Mouse (Mus musculus) right cerebral cortex, postnatal 10 days (tissue): Measurements from ENCODE around the gene Strn3.
"Not testable (repeated sequence)": the region's sequence is repeated elsewhere in the genome, so short reads cannot be mapped to it uniquely, and the experiment has no call there.

Experiments used
- DNase-seq, 2 experiments: peaks; one replicate each; pipeline ENCODE4 v3.0.0; 2021; ENCODE audit warnings: low spot score in 2 of 2

Gene Strn3

DNA sequence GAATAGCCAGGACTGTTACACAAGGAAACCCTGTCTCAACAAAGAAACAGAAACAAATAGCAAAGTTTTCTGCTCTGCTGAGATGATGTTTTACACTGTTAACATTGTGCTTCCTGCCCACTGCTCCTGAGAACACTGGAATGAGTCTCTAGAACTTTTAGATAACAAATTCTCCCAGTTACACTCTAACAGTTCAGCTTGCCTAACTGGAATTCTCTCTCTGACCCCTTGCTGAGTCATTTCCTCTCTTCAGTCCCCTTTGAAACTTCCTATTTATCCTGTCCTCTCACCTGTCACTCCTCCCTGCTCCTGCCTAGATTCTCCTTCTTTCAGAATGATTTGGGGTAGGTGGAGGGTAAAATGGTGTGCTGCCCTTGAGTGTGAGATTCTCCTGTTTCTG lies 2.4 kb upstream of the Strn3 start:
- DNase-seq = no peak

DNA sequence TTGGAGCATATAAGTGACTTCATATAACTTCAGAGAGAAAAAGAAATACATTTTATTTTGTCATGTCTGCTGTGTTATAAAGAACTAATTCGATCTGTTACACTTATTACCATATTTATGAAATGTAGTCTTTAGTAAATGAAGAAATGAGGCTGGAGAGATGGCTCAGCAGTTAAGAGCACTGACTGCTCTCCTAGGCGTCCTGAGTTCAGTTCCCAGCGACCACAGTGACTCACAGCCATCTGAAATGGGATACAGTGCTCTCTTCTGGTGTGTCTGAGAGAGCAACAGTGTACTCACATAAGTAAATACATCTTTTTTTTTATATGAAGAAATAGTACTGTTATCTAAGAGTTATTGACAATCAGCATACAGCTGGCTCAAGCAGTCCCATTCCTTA lies 1.7 kb upstream of the Strn3 start:
- no peak for DNase-seq

DNA sequence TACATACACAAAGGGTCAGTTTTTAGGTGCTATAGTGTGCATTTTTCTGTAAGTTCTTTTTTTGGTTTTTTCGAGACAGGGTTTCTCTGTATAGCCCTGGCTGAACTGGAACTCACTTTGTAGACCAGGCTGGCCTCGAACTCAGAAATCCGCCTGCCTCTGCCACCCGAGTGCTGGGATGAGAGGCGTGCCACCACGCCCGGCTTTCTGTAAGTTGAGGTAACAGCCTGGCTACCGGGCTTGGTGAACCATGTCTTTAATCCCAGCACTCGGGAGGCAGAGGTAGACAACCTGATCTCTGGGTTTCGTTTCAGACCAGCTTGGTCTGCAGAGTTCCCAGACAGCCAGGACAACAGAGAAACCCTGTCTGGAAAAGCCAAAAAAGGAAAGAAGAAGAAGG lies 1.2 kb upstream of the Strn3 start:
- not testable (repeated sequence) for DNase-seq

DNA sequence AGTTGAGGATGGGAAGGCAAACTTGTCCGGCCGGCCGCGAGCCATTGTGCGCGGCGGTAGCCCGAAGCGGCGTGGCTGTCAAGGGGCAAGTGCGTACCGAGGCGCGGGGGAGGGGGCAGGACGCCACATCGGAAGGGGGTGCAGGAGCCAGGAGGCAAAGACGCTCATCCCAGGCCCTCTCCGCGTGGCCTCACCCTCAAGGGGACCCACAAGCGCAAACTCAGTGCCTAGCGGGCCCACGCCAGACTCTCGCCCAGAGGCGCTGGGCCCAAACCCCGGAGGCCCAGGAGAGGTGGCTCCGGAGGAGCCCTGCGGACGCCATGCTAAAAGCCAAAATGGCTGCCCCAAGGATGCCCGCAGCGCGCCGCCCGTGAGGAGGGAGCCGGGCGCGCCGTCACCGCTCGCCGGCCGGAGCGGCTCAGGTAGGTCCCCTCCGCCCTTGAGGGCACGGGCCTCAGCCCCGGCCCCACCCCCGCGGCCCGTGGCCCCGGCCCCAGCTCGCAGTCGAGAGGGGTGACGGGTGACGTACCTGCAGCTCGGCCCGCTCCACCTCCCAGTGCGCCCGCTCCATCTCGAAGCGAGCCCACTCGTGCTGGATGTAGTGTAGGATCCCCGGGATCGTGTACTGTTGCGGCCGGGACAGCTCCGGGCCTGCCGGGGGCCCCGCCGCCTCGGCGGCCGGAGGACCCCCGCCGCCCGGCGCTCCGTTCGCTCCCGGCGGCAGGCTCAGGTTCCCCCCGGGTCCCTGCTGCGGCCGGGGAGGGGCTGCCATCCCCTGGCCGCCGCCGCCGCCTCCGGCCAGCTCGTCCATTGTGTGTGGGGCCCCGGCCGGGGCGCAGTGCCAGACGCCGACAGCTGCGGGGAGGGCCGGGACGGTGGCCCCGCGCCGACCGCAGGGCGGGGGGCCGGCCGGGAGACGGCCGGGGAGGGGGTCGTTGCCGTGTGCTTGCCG lies 528 bp downstream of the Strn3 start, which contains the start of gene Ap4s1:
TSS of gene Ap4s1 (plus strand) at position 141 of the 952 bp plus-strand sequence.
- peak; percentile 72 to 76 for DNase-seq

DNA sequence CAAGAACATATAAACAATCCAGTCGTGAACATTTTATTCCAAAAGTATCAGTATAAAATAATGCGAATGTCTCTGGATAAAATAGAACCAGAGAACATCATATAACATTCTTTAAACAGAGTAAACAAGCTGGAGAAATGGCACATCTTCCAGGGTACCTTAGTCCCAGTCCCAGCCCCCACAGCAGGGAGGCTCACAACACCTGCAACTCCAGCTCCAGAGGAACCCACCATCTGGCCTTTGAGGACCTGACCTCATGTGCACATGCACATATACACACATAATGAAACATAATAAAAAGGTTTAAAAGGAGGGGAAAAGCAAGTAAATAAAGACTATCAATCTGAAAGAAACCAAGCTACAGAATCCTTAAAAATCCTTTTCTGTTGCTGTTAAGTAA lies 3.2 kb downstream of the Strn3 start:
- no peak for DNase-seq

DNA sequence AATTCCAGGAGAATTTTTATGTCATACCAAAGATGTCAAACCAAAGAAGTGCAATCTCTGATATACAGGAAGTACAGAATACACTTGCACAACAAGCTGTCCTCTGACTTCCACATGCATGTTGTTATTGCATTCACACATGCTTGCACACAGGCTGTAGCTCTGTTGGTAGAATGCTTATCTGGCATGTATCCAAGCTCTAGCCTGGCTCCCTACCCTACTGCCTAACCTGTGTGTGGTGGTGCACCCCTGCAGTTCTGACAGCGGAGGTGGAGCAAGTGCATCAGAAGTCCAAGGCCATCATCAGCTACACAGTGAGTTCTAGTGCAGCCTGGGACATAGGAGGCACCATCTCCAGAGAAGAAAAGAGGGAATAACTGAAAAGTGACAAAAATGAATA lies 12.9 kb downstream of the Strn3 start:
- no peak for DNase-seq

DNA sequence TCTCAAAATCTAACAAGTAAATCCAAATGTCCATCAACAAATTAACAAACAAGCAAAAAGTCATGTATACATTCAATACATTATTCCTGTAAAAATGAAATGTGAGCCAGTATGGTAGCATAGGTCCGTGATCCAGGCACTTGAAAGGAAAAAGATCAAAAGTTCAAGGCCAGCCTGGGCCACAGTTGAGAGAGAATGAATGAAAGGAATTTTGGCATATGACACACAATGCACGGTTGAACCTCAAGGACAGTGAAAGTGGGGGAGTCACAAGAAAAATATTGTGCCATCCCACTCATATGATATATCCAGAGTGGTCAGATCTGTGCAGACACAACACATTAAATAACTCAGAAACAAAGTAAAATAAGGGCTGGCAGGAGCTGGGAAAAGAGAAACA lies 15.3 kb downstream of the Strn3 start:
- DNase-seq = no peak

DNA sequence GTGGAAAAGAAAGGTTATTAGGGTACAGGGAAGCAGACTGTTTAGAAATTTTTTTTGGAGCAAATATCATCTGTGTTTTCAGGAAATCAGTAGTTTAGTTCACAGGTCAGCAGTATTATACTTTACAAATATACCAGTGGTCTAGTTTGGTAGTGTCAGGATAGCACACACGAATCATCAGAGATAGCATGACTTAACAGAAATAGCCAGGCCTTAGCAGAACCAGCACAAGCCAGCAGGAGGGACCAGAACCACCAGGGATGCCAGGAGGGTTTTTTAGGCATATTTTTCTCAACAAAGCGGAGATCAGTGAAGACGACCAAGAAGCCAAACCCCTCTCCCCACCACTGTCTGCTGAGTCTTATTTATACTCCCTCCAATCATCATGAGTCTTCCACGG lies 18.4 kb downstream of the Strn3 start:
- no peak for DNase-seq

DNA sequence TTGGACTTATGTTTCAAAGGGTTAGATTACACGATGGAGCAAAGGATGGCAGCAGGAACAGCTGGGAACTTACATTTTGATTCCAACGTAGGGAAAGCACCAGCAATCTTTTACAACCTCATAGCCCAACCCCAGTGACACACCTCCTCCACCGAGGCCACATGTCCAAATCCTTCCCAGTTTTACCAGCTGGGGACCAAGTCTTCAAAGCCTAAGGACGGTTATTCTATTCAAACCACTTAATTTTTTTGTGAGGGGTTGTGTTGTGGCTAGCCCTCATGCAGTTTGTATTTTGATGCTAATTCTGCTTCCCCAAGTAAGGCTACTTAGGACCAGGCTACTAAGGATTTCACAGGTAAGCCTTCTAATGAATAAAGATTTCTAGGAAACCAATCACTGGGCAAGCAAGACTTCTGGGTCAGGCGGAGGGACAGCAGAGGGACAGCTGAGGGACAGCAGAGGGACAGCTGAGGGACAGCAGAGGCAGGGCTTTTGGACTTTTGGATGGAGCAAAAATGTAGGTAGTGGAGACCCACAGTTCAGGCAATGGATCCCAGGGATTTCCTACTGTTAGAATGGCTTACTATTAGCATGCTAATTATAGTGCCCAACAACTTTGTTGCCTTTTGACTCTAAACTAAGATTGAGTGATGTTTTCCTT lies 20.3 kb downstream of the Strn3 start:
- DNase-seq = no peak

DNA sequence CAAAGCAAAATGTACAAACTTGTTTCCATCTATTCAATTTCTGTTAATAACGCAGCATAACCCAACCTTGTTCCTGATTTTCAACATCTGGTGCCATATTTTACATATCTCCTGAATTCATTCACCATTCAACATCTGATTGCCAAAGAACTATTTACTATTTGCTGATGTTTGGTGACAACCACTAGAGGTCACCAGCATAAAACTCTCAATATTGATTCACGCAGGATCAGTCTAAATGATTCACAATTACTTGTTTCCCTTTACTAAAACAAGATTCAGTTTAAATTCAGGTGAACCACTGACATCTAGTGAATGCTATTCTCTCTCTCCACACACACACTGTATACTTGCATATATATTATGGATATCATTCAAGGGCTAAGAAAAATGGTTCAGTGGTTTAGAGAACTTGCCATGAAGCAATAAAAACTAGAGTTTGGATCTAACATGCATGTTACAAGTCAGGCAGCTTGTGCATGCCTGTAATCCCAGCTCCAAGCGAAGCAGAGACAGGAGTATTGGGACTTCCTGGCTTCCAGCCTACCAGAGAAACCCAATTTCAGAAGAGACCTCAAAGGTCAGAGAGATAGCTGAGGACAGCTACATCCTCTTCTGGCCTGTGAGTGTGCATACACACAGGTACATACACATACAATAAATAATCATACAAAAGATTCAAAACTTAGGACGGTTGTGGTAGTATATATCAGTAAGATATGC lies 24.8 kb downstream of the Strn3 start:
- DNase-seq = no peak

DNA sequence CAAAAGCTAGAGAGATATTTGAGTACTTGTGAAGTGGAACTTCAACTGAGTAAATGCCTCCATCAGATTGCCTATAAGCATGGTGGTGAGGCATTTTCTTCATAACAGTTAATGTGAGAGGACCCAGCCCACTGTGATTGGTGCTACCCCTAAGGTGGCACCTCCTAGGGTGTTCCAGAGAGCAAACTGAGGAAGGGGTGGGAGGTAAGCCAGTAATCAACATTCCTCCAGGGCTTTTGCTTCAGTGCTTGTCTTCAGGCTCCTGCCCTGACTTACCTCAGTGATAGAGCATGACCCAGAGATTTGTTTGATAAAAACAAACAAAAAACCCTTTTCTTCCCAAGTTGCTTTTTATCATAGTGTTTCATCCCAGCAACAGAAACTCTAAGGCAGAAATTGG lies 27.8 kb downstream of the Strn3 start:
- no peak for DNase-seq

DNA sequence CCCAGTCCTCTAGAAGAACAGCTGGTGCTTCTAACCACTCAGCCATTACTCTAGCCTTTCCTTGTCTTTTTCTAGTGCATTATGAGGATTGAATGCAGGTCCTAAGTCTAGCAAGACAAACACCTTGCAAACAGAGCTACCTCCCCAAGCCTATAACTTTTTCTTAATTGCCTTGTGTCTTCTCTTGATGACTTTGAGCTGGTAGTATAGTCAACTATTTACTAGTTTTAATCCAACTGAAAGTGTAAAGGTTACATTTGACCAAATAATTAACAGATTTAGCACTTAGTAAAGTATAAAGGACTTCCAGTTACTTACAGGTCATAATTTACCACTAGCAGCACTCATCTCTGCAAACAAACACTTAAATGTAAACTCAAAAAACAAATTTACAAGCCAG lies 28.7 kb downstream of the Strn3 start:
- DNase-seq = no peak

DNA sequence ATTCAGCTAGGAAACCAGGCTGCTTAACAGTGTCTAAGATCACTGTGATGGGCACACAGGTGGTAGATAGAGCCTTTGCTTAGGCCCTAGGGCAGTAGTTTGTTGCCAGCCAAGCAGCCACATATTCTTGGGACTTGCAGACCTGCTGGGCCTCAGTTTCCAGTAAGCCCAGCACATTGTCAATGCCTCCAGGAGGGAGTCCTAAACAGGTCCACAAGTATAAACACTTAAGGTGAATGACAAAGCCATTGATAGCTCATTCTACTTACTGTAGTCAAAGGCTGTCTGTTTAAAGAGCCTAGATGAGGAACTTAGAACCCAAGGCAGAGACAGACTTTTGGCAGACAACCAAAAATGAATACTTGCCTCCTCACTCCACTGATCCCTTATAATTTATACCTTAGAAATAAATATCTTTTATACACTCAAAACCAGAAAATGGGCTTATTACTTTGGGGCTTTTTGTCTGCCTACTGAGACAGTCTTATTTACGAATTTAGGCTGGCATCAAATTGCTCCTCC lies 35.7 kb downstream of the Strn3 start:
- DNase-seq = no peak

DNA sequence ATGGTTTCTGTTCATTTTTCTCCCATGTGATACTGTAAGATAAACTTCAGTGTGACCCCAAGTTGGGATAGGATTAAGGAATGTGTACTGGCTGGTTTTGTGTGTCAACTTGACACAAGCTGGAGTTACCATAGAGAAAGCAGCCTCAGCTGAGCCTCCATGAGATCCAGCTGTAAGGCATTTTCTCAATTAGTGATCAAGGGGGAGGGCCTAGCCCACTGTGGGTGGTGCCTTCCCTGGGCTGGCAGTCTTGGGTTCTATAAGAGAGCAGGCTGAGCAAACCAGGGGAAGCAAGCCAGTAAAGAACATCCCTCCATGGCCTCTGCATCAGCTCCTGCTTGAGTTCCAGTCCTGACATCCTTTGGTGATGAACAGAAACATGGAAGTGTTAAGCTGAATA lies 42.3 kb downstream of the Strn3 start:
- not testable (repeated sequence) for DNase-seq

DNA sequence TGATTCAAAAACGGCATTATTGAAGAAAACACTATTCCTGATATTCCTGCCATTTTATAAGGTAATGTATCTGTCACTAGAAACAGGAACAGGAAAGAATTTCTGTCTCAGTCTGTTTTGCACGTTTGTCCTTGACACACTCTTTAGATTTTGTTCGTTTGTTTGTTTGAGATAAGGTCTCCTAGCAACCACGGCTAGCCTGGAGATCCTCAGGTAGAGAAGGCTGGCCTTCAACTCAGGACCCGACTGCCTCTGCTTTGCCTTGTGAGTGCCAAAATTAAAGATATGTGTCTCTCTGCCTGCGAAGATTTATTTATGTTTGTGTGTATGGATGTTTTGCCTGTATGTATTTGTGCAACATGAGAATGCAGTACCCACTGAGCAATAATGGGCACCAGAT lies 49.8 kb downstream of the Strn3 start:
- no peak for DNase-seq

DNA sequence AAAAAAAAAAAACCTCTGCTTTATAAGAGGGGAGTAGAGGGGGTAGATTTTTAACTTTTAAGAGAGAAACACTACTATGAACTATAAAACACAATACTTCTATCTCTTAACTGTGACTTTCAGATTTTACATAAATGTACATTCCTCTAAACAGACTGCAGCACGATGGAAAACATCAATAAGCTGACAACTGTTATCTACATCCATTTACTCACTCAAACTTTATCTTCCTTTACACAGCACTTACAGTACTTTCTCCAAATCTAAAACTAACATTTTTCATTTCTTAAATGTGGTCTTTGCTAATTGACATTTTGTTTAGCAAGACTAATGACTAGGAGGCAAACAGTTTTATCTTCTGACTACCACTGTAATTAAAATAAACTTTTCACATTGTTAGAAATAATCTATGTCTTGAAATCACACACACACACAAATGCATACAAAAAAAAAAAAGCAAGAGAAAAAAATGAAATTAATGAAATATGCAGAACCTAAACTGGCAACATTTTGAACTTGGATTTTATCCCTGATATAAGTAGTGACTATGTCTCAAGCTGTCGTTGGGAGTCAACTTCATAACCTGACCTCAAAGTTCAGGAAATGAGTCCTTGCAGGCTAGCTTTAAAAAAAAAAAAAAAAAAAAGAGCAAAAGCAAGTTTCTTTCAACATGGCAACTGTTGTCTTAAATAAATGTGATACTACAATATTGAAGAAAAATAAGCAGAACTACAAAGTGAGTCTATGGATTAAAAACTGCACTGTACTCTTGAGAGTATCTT lies 54.8 kb downstream of the Strn3 start:
- DNase-seq = no peak

DNA sequence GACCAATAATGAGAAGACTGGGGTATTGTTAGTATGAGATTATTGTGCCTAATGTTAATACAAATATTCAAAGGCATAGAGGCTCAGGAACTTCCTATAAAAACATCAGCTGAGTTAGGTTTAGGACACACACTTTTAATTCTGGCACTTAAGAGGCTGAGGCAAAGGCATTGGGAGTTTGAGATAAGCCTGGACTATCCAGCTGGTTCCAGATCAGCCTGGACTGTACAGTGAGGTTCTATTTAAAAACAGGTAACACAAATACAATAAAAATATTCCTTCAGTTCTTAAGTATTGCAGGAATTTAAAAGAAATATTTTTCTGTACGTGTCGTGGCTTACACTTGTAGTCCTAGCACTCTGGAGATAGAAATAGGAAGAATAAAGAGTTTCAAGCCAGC lies 55.4 kb downstream of the Strn3 start:
- DNase-seq = no peak

DNA sequence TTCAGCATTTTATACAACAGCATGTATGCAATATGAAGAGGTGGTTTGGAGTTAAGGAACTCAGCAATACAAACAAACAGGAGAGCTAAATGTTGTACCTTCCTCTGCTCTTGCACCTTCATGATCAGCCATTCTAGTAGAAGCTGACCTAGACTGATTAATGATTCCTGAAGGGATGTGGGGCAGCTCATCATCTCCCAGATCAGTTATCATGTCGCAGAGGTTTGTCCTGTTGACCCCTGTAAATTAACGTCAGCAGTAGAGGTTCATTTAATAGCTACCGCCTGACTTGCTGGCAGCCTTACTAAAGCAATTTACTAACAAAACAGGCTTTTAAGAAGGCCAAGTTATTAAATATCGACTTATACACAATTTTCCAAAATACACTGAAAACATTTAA lies 58.2 kb downstream of the Strn3 start:
- no peak for DNase-seq

DNA sequence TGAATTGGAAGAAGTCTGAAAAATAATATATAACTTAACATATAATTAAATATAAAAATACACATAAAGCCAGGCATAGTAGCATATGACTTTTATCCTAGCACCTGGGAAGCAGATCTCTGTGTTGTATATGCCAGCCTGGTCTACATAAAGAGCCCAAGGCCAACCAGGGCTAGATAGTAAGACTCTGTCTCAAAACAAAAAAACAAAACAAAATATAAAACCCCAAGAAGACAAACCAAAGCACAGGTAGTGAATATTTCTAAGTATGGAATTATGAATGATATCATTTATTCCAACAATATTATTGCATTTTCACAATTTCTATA lies 68.4 kb downstream of the Strn3 start:
- DNase-seq = no peak

DNA sequence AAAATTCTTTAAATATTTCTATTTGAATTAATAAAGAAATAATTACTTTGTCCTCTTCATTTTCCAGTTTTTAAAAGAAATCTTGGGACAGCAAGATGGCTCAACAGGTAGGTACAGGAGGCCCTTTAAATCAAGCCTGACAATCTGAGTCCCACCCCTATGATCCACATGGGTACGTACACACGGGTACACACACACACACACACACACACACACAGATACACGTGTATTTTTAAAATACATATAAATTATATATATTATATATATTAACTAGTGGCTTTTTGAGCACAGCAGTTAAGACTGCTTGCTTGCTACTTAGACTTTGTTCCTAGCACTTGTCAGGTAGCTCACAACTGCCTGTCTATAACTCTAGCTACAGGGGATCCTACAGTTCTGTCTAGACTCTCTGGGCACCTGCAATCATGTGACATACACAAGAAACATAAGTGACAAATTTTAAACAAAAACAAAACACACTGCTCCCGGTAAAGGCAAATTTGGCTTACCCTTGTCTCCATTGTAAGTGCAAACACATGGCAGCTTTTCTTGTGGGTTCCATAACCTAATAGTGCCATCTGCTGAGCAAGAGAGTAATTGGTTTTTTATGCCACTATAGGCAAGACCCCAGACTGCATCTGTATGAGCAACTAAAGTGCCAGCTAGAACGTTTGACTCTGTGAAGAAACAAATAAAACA lies 68.9 kb downstream of the Strn3 start:
- DNase-seq = no peak

DNA sequence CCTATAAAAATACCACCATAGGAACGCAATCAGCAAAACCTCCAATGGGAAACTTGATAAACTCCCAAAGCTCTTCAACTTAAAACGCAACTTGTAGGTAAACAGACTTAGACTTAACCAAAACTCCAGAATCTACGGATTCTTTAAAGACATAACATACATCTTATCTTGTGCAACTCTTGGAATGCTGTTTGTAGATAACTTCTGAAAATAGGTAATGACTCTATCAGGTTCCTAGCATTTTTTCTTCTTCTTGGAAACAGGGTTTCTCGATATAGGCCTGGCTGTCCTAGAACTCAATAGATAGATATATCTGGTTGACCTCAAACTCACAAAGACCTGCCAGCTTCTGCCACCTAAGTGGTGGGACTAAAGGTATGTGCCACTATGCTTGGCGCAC lies 70.5 kb downstream of the Strn3 start:
- no peak for DNase-seq
